Mouse (Mus musculus): ENCODE results near the gene Spata5.
"Not testable (repeated sequence)": the region's sequence is repeated elsewhere in the genome, so short reads cannot be mapped to it uniquely, and the experiment has no call there.

The Spata5 gene

GRCm38 (mm10) chr3:37569661-37570566 is 150.2 kb downstream of the Spata5 start:
- DNase-seq (ENCODE audit: low spot score): no peak

GRCm38 (mm10) chr3:37571633-37572032 is 151.9 kb downstream of the Spata5 start:
- no peak for DNase-seq (ENCODE audit: low spot score)

GRCm38 (mm10) chr3:37572066-37572465 is 152.4 kb downstream of the Spata5 start:
- no peak for DNase-seq (ENCODE audit: low spot score)

- DNase-seq (ENCODE audit: low spot score): no peak
Measured at GRCm38 (mm10) chr3:37576840-37577239, 157.1 kb downstream of the Spata5 start.

GRCm38 (mm10) chr3:37577706-37578105 is 158.0 kb downstream of the Spata5 start:
- no peak for DNase-seq (ENCODE audit: low spot score)

GRCm38 (mm10) chr3:37584576-37584975 is 164.9 kb downstream of the Spata5 start:
- no peak for DNase-seq (ENCODE audit: low spot score)

GRCm38 (mm10) chr3:37585967-37586730 is 166.5 kb downstream of the Spata5 start:
- no peak for DNase-seq (ENCODE audit: low spot score)

- no peak for DNase-seq (ENCODE audit: low spot score)
Measured at GRCm38 (mm10) chr3:37586731-37587578, 167.3 kb downstream of the Spata5 start.

- no peak for DNase-seq (ENCODE audit: low spot score)
Measured at GRCm38 (mm10) chr3:37595721-37596120, 176.0 kb downstream of the Spata5 start.

GRCm38 (mm10) chr3:37596519-37596918 is 176.8 kb downstream of the Spata5 start:
- no peak for DNase-seq (ENCODE audit: low spot score)

GRCm38 (mm10) chr3:37597200-37597599 is 177.5 kb downstream of the Spata5 start:
- DNase-seq (ENCODE audit: low spot score): no peak

GRCm38 (mm10) chr3:37599641-37600040 is 179.9 kb downstream of the Spata5 start:
- DNase-seq (ENCODE audit: low spot score): not testable (repeated sequence)

- DNase-seq (ENCODE audit: low spot score): no peak
Measured at GRCm38 (mm10) chr3:37602356-37602755, 182.7 kb downstream of the Spata5 start.

GRCm38 (mm10) chr3:37602890-37603289 is 183.2 kb downstream of the Spata5 start:
- DNase-seq (ENCODE audit: low spot score): no peak

- no peak for DNase-seq (ENCODE audit: low spot score)
Measured at GRCm38 (mm10) chr3:37603541-37603940, 183.8 kb downstream of the Spata5 start.

- no peak for DNase-seq (ENCODE audit: low spot score)
Measured at GRCm38 (mm10) chr3:37604976-37605875, 185.5 kb downstream of the Spata5 start.

- no peak for DNase-seq (ENCODE audit: low spot score)
Measured at GRCm38 (mm10) chr3:37605876-37606238, 186.2 kb downstream of the Spata5 start.

- no peak for DNase-seq (ENCODE audit: low spot score)
Measured at GRCm38 (mm10) chr3:37608926-37609325, 189.2 kb downstream of the Spata5 start.

GRCm38 (mm10) chr3:37610670-37611069 is 191.0 kb downstream of the Spata5 start:
- no peak for DNase-seq (ENCODE audit: low spot score)

GRCm38 (mm10) chr3:37613722-37614121 is 194.0 kb downstream of the Spata5 start:
- no peak for DNase-seq (ENCODE audit: low spot score)
